Mouse (Mus musculus) cerebellum, adult 2 months (tissue): ENCODE data around the gene Cfap298.

Experiments
- CTCF ChIP-seq: fragments of 200-500 bp; IDR thresholded peaks from 2 replicates; pipeline ENCODE4 v1.5.1; 2011; ENCODE audit warnings: low read depth, mild to moderate bottlenecking, control low read depth, low read length, moderate library complexity, borderline replicate concordance; ENCODE audit not compliant: insufficient read depth
- POLR2A ChIP-seq: fragments of 200-500 bp; IDR thresholded peaks from 2 replicates; pipeline ENCODE4 v1.6.1; 2011; ENCODE audit warnings: low read length, control low read depth, borderline replicate concordance; ENCODE audit not compliant: insufficient read depth

GRCm38 (mm10) chr16:90893792-90894191, 41.1 kb downstream of the Cfap298 start:
- no peak for TF ChIP-seq CTCF
- TF ChIP-seq POLR2A, result no peak
